Mouse (Mus musculus): ENCODE measurements around the gene Pfas.
A peak's percentile ranks its signal among the peaks of the same experiment; 100 is the strongest.
"Not testable (repeated sequence)": the region's sequence is repeated elsewhere in the genome, so short reads cannot be mapped to it uniquely, and the experiment has no call there.

Gene Pfas

DNA sequence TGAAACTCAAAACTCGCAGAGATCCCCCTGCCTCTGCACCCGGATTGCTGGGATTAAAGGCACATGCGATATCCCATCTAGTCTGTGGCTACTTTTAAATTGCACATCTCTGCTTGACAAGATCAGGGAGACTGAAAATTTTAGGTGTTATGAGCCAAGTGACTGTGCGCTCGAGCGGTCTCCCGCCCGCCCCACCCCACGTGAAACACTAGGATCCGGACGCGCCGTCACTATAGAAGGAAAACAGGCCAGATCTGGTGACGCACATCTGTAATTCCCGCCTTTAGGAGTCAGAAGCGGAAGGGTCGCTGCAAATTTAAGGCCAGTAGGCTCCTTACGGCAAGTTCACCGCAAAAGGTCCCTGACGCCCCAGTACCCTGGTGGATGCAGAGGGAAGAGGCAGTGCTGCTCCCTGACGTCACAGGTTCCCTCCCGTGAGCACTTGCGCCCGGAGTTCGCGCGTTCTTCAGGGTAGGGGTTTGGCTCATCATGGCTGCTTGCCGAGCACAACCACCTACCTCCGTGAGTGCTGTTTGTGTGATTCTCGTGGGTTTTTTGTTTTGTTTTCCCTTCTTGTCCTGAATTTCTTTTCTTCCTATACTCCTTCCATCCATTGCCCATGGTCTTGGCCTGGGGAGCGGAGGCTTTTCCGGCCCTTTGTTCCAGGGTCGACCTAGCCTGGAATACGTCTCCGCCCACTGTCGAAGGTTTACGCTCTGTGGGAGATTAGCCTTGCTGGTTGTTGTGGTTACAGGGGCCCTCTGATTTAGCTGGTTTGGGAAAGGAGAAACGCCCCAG, 7.6 kb upstream of the Pfas start, which contains the start of gene Ctc1:
Gene Ctc1, plus strand, starts transcription at position 268 of the 798 bp plus-strand sequence.
- DNase-seq (ENCODE audit: low read depth, low spot score): peak; percentile 99

DNA sequence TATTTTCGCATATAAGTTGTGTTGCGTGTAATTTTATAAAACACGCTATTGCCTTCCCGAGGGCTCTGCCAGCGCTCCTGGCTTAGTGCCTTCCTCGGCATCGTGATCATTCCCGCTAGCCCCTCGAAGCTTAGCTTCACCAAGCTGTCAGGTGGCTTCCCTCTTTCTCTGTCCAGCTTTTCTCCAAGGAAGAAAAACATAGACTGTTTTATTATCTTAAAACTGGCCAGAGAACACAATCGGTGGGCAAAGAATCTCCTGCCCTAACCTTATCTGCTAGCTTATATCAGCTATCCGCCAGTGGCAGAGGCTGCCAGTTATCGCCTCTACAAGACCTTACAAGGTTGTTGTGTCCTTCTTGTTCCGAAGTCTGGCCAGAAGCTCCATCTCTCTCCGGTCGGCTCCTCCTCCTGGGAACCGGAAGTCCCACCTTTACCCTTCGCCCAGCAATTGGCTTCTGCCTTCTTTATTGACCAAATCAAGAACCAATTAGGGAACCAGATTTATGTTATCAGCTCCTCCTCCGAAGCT, 3.9 kb upstream of the Pfas start:
- DNase-seq (ENCODE audit: low read depth, low spot score): peak; percentile 93

DNA sequence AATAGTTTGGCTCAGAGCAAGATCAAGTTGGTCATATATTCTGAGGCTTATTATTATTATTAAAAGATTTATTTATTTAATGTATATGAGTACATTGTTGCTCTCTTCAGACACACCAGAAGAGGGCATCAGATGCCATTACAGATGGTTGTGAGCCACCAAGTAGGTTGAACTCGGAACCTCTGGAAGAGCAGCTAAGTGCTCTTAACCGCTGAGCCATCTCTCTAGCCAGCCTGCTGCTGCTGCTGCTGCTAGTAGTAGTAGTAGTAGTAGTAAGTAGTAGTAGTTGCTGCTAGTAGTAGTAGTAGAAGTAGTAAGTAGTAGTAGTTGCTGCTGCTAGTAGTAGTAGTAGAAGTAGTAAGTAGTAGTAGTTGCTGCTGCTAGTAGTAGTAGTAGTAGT, 3.2 kb upstream of the Pfas start:
- DNase-seq (ENCODE audit: low read depth, low spot score): not testable (repeated sequence)

DNA sequence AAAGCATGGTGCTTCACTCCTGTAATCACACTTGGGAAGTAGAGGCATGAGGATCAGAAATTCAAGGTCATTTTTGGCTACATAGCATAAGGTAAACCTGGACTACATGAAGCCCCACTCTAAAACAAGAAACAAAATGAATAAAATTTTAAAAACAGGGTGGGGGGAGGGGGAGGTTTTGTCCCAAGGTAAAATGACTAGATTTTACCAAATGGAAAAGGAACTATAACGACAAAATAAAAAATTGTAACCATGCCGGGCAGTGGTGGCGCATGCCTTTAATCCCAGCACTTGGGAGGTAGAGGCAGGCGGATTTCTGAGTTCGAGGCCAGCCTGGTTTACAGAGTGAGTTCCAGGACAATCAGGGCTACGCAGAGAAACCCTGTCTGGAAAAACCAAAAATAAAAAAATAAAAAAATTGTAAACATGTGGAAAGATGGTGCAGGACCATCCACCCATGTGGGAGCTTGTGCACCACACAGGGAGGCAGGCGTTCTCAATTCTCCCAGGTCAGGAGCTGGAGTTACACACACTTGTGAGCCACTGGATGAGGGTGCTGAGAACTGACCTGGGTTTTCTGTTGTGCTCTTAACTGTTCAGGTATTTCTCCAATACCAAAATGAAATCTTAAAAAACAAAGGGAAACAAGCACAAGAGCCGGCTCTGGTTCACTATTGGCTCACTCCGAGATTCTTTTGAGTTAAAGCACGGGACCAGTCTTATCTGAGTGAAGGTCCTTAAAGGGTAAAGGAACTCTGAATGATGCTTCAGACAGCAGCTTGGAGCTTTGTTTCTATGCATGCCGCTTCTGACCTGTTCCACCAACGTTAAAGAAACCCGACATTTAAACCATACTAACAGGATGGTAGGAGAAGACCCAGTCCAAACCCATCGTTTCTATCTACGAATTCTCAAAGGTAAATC, 2.4 kb upstream of the Pfas start:
- DNase-seq (ENCODE audit: low read depth, low spot score): no peak

DNA sequence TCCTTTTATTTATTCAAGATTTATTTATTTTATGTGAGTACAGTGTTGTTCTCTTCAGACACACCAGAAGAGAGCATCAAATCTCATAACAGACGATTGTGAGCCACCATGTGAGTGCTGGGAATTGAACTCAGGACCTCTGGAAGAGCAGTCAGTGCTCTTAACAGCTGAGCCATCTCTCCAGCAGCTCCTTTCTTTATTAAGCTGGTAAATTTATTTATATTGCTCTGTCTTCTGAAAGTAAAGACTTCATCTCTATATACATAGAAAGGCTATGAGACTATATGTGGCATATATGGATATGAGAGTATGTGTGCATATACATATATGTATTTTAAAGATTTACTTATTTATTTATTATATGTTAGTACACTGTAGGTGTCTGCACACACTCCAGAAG, 1.2 kb upstream of the Pfas start:
- no peak for DNase-seq (ENCODE audit: low read depth, low spot score)

DNA sequence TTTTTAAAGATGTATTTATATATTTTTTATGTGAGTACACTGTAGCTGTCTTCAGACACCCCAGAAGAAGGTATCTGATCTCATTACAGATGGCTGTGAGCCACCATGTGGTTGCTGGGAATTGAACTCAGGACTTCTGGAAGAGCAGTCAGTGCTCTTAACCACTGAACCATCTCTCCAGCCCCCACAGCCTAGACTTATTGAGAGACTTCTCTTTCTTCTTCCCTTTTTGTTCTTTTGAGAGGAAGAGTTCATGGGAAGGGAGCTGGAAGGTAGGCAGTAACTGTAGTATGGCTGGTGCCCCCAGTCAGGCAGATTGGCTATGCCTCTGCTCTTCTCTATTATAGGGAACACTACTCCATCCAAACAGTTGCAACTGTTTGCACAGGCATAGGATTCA, 1.7 kb downstream of the Pfas start:
- not testable (repeated sequence) for DNase-seq (ENCODE audit: low read depth, low spot score)

DNA sequence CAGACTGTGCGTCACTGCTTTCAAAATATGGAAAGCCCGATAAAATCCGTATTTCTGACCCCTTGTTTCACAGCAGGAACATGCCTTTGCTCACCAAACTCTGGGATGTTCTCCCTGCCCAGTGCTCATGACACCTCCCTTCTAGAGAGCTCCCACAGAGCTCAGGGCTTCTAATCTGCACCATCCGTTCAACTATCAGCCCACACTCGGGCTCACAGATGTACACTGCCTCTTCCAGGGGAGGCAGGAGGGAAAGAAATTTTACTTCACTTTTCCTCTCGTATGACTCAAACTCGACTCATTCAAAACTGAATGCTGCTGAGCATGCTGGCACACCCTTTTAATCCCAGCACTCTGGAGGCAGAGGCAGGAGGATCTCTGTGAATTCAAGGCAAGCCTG, 3.1 kb downstream of the Pfas start:
- no peak for DNase-seq (ENCODE audit: low read depth, low spot score)

DNA sequence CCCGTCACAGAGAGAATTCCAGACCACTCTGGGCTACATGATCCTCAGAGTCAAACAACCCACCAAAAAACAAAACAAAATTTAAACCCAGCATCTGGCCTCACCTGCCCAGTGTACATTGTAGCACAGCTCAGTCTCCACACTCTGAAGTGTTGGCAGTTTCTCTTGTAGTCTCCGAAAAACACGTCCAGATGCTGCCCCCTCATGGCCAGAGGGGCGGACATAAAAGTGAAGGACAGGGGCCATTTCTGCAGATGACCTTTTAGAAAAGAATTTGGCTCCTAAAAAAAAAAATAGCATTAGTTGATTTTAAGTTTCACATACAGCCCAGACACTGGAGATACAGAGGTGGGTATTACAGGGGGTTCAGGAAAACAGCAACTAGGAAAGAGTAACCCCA, 4.7 kb downstream of the Pfas start:
- DNase-seq (ENCODE audit: low read depth, low spot score): no peak

DNA sequence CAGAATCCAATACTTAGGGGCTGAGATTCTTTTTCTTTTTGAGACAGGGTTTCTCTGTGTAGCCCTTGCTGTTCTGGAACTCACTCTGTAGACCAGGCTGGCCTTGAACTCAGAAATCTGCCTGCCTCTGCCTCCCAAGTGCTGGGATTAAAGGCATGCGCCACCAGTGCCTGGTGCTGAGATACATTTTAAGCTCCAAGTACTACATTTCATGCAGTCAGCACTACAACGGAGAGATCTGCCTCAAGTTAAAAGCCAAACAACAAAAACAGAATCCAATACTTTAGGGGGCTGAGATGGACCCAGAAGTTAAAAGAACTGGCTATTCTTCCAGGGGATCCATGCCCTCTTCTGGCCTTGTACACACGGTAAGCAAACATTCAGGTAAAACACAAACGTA, 5.5 kb downstream of the Pfas start:
- not testable (repeated sequence) for DNase-seq (ENCODE audit: low read depth, low spot score)

DNA sequence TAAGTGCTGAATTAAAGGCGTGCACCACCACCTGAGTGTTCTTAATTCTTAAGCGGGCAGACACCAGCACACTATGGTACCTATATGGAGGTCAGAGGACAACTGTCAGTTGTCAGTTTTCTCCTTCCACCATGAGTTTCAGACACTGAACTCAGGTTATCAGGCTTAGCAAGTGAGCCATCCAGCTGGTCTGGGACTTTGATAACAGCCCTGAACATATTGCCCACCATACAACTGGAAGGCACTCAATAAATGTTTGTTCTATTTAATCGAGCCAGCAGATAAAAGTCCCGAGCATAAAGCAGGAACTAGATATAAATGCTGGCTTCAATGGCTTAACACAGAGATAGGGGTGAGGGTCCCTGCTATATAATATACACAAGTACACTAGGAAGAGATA, 11.2 kb downstream of the Pfas start:
- DNase-seq (ENCODE audit: low read depth, low spot score): no peak

DNA sequence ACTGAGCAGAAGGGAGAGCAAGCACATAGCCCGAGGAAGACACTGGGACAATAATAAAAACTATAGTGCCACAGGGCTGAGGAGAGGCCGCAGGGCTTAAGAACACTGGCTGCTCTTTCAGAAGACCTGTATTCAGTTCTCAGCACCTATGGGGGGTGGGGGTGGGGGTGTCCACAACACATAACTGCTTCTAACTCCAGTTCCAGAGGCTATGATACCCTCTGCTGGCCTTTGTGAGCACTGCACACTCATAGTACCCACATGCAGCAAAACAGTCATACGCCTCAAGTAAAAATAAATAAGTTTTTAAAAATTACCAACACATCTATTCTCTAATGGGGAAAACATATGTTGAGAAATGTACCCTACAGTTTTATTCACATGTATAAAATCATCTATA, 13.9 kb downstream of the Pfas start:
- peak; percentile 51 for DNase-seq (ENCODE audit: low read depth, low spot score)

DNA sequence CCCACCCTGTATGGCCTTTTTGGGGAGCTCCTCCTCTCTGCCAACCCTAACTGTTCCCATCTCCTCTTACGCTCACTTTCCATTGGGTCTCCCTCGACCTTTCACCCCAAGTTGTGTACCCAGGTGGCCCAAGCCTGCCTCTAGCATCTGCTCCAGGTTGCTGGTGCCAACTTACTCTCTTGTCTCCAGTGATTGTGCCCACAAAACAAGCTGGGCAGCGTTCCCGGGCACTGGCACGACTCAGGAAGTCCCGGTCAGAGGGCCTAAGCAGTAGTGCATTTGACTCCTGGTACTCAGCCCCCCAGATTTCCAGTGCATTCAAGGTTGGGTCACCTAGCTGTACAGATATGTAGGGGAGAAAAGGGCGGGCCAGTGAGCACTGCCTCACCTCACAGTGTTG, 15.1 kb downstream of the Pfas start:
- no peak for DNase-seq (ENCODE audit: low read depth, low spot score)

DNA sequence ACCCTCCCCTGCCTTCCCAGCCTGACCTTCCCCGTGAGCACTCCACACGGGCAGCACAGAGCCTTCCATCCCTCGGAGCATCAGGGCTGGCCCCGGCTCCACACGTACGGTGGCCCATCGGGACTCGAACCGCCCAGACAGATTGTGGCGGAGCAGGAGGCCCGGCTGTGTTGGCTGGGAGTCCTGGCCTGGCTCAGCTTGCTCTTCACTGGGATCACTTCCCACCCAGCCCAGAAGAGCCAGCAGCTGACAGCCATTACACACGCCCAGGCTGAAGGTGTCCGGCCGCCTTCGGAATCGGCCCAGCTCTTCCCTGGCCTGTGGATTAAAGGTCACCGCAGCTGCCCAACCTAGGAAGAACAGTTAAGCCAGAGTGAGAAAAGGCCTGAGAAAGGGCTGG, 19.9 kb downstream of the Pfas start:
- no peak for DNase-seq (ENCODE audit: low read depth, low spot score)

DNA sequence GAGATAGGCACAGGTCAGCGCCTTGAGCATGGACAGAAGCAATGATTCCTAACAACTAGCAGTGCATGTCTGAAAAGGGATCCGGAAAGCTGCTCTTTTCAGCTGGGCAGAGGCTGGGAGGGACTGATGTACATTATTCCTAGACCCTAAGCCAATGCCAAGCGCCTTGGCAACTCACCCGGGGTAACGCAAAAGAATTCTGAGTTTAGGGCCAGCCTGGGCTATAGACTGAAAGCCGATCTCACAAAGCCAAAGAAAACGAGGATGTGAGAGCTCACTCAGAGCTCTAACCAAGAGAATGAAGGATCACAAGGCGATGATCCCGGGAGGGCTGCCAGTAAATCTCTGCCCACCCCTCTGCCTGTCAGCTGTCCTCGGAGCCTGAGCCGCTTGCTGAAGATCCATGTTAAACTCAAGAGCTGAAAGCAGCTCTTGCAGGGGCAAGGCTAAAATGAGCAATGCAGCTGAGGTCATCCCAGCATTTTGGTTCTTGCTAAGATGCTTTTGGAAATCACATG, 20.8 kb downstream of the Pfas start:
- no peak for DNase-seq (ENCODE audit: low read depth, low spot score)

DNA sequence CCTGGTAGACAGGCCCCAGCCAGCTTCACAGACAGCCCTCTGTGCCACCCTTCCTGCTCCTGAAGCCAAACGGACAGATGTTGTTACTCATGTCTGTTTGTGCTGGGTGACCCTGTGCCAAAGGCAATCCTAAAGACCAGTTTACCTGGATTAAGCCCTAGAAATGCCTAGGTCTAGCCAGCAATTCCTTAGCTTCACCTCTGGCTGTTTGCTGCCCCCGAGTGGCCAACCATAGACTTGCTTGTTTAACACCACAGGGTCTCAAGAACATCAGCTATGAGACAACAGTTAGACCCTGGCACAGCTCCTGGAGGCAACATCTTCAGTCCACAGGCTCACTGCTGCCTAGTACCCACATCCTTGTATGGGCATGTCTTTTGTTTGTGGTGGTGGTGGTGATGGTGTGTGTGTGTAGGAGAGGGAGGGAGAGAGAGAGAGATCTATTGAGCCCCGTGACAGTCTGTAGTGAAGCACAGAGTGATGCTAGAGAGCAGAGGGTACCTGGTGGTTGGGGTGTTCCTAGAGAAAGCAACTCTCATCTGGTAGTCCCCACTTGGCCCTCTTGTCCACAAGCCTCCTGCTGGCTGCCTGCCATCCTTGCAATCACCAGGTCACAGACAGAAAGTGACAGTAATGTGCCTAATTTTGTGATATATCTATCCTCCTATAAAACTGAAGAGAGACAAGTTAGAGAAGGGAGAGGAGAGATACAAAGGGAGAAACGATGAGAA, 25.5 kb downstream of the Pfas start:
- peak; percentile 88 for DNase-seq (ENCODE audit: low read depth, low spot score)

DNA sequence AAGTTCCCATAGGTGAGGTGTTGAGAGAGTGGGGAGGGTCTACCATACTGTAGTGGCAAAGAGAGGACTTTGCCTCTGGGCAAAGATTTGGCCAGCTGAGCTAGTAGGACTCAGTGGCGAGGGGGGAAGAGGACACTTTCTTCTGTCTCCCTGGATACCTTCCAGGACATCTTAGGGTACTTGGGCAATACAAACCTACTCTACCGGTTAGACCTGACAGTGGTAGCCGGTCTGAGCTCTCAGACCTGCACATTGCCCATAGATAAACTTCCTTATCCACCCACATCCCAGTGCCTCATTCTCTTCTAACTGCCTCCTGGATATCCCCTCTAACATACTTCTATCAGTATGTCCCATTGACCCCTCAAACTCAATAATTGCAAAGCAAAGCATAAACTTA, 27.3 kb downstream of the Pfas start:
- DNase-seq (ENCODE audit: low read depth, low spot score): no peak

DNA sequence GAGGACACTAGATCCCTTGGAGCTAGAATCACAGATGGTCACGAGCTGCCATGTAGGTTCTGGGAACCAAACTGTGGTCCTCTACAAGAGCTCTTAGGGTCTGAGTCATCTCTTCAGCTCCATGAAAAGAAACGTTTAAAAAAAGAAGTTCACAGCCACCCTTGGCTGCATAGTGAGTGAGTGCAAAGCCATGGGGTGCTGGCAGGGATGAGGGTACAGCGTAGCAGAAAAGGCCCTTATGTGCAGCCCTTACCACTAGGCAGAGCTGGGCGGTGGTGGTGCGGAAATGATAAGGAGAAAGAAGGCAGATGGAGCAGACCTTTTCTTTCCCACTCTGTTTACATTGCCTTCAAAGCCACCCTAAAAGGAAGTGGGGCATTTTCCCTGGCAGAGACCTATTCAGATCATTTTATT, 28.9 kb downstream of the Pfas start:
- DNase-seq (ENCODE audit: low read depth, low spot score): no peak

DNA sequence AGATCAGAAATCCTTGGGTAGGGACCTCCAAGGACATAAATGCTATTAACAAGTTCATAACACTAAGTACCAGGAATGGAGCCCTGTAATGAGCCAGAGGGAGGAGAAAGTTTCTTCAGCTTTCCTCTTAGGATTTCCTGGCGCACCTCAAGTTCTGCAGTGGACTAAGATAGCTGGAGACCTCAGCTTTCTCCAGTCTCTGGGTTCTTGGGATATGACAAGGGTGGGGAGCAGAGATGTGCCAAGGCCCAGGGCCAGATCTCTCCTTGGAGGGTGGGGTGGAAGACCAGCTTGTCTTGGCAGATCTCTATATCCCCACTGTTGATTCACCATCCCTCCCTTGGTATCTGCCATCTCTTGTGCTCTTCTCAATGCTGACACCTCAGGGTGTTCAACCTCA, 32.7 kb downstream of the Pfas start:
- no peak for DNase-seq (ENCODE audit: low read depth, low spot score)

DNA sequence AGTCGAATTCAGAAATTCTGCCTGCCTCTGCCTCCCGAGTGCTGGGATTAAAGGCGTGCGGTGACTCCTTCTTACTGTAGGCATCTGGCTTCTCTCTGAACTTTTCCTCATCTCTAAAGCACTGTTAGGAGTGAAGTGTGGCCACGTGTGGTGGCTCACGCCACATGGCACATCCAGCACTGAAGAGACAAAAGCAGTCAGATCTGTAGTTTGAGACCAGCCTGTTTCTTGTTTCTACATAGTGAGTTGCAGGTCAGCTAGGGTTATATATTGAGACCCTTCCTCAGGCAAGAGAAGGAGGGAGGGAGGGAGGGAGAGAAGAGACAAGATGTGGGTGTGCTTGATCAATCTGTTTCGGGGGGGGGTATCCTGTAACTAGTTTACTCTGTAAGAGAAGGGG, 33.2 kb downstream of the Pfas start, which contains the start of gene Rangrf:
Gene Rangrf, minus strand, starts transcription at position 101 of the 400 bp plus-strand sequence.
- DNase-seq (ENCODE audit: low read depth, low spot score): no peak

DNA sequence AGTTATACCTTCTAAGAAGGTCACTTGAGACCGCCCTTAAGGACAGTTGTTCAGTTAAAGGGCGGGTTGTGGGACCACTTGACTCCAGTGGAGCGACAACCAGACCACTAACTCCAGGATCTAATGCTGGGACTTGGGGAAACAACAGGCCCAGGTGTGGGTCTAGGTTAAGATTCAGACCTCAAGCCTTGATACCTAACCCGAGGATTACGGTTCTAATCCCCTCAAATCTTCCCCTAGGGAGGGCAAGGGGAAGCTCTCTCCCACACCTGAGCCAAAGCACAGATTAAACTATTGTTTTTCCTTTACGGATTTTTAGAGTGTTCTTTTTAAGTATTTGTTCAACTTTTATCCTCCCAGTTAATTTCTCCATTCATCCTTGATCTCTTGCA, 34.2 kb downstream of the Pfas start:
- DNase-seq (ENCODE audit: low read depth, low spot score): no peak

DNA sequence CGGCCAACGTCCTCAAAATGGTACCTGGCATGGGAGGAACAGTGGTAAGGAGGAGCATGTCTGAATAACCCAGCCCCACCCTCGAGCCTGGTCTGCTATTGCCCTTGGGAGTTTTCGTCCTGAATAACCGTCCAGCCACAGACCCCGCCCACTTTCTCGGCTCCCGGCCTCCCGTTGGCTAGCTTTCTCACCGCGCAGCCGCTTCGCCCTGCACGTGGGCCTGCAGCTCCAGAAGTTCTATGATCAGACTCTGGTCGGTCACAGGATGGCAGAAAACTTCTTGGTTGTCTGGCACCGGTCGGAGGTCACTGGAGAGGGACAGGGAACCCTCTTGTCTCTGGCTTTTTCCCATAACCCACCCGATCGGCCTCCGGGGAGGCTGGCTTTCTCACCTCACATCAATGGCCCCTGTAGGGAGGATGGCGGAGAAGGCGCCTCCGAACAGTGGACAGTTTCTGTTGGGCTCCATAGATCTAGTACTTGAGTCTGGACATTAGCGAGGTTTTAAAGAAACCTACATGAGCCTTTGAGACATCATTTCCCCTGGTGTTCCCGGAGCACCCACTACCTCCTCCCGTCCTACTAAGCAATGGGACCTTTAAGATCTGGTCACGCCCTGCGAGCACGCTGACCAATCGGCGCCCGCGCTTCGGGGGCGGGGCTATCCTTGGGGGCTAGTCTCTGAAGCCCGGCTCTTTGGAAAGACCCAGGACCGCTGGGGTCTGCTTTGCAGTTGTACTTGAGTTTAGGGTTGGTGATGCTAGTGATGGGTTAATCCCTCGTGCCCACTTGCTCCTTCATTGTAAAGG, 34.8 kb downstream of the Pfas start:
- peak; percentile 94 for DNase-seq (ENCODE audit: low read depth, low spot score)
